Mouse (Mus musculus) kidney, embryonic 16.5 days (tissue): ENCODE results near the gene Pgpep1. TPM values are rescaled to one million over a fixed set of nuclear protein-coding genes. Genes with fewer than 3 reads are reported as not detected.

Source experiments
- ATAC-seq: fragments of 200-750 bp; cut with Nextera tagmentation; 2 replicates; pipeline ENCODE4 v1.8.0; 2017; ENCODE audit warnings: moderate TSS enrichment; ENCODE audit not compliant: low FRiP score, low TSS enrichment
- H3K27ac ChIP-seq: fragments of 300-500 bp; sonication (generic); 2 replicates; pipeline ENCODE4 v1.5.1; 2014; ENCODE audit warnings: low read length
- H3K27me3 ChIP-seq: fragments of 300-500 bp; sonication (generic); 2 replicates; pipeline ENCODE4 v1.6.1; 2014; ENCODE audit warnings: low read length, control low read depth, mixed read lengths; ENCODE audit not compliant: insufficient read depth
- H3K36me3 ChIP-seq: fragments of 300-500 bp; sonication (generic); 2 replicates; pipeline ENCODE4 v1.6.1; 2014; ENCODE audit warnings: low read length, control low read depth, mixed read lengths; ENCODE audit not compliant: insufficient read depth
- H3K4me1 ChIP-seq: fragments of 300-500 bp; sonication (generic); 2 replicates; pipeline ENCODE4 v1.6.1; 2014; ENCODE audit warnings: low read length, control low read depth, mixed read lengths; ENCODE audit not compliant: insufficient read depth
- H3K4me2 ChIP-seq: fragments of 300-500 bp; sonication (generic); replicated peaks from 2 replicates; pipeline ENCODE4 v1.6.1; 2014; ENCODE audit warnings: low read depth, low read length
- H3K4me3 ChIP-seq: fragments of 300-500 bp; sonication (generic); 2 replicates; pipeline ENCODE4 v1.5.1; 2014; ENCODE audit warnings: mild to moderate bottlenecking, low read length
- H3K9ac ChIP-seq: fragments of 300-500 bp; sonication (generic); replicated peaks from 2 replicates; pipeline ENCODE4 v1.6.1; 2014; ENCODE audit warnings: low read length
- H3K9me3 ChIP-seq: fragments of 300-500 bp; sonication (generic); 2 replicates; pipeline ENCODE4 v1.6.1; 2016; ENCODE audit warnings: low read length, control low read depth
- WGBS: fragments of 180-500 bp; shearing (Covaris S2); extraction: QIAGEN DNeasy Blood & Tissue Kit; methylation state at CpG from one replicate; pipeline ENCODE4 v1.1.7; 2014; 5-methylcytosine and 5-hydroxymethylcytosine counted together
- polyA plus RNA-seq: library from polyadenylated mRNA; unstranded; fragments of >200 nt; fragmentation: Nextera tagmentation; extraction: Ambion mirVana; gene quantifications from 2 replicates; pipeline ENCODE4 v1.2.1, GENCODE M21; 2015

Pgpep1 gene
- polyA plus RNA-seq, 1 experiment from 2014 or later: 88.5 TPM

GRCm38 (mm10) chr8:70654121-70654520 is 6.1 kb downstream of the Pgpep1 start:
- no peak overlapping the region for H3K4me2 ChIP-seq
- no peak for ATAC-seq
- peaks cover 45% of the 10 kb centered on the region for H3K36me3 ChIP-seq
- H3K27me3 ChIP-seq: no peaks in the 10 kb centered on the region
- no peak overlapping the region for H3K9ac ChIP-seq
- H3K27ac ChIP-seq: no peak overlapping the region
- no peaks in the 10 kb centered on the region for H3K9me3 ChIP-seq
- no peak overlapping the region for H3K4me3 ChIP-seq
- WGBS: 53% methylated on average over 1 of the region's 1 CpGs
- H3K4me1 ChIP-seq: peaks cover 28% of the 10 kb centered on the region

GRCm38 (mm10) chr8:70653226-70653625 is 7.0 kb downstream of the Pgpep1 start:
- Histone ChIP-seq H3K9me3 (no peaks in the 10 kb centered on the region), H3K9ac (no peak overlapping the region), H3K27me3 (no peaks in the 10 kb centered on the region), H3K27ac (no peak overlapping the region), H3K4me2 (no peak overlapping the region), H3K4me1 (peaks cover 26% of the 10 kb centered on the region), H3K36me3 (peaks cover 46% of the 10 kb centered on the region), H3K4me3 (no peak overlapping the region)
- ATAC-seq: no peak
- WGBS: 63% methylated on average over 2 of the region's 2 CpGs

- no peak overlapping the region for H3K4me3 ChIP-seq
- no peaks in the 10 kb centered on the region for H3K27me3 ChIP-seq
- no peaks in the 10 kb centered on the region for H3K9me3 ChIP-seq
- no peak overlapping the region for H3K27ac ChIP-seq
- no peak overlapping the region for H3K9ac ChIP-seq
- H3K36me3 ChIP-seq: peaks cover 36% of the 10 kb centered on the region
- H3K4me2 ChIP-seq: no peak overlapping the region
- peaks cover 43% of the 10 kb centered on the region for H3K4me1 ChIP-seq
- whole genome bisulfite sequencing: 96% methylated on average over 17 of the region's 17 CpGs
- ATAC-seq: no peak
Observed at GRCm38 (mm10) chr8:70650351-70650750, 9.8 kb downstream of the Pgpep1 start.

GRCm38 (mm10) chr8:70649324-70649723 is 10.9 kb downstream of the Pgpep1 start:
- Histone ChIP-seq H3K9me3 (no peaks in the 10 kb centered on the region), H3K4me2 (no peak overlapping the region), H3K9ac (no peak overlapping the region; the same call in 1 of the 2 replicates), H3K27ac (peak overlapping the region; percentile 64), H3K4me1 (peaks cover 47% of the 10 kb centered on the region), H3K4me3 (no peak overlapping the region), H3K36me3 (peaks cover 31% of the 10 kb centered on the region), H3K27me3 (no peaks in the 10 kb centered on the region)
- ATAC-seq: peak; percentile 77
- WGBS: 58% methylated on average over 4 of the region's 4 CpGs

GRCm38 (mm10) chr8:70648921-70649320 is 11.3 kb downstream of the Pgpep1 start:
- Histone ChIP-seq H3K4me1 (peaks cover 47% of the 10 kb centered on the region), H3K9ac (no peak overlapping the region; the same call in 1 of the 2 replicates), H3K4me3 (no peak overlapping the region), H3K27ac (peak overlapping the region; percentile 64), H3K4me2 (no peak overlapping the region), H3K36me3 (peaks cover 31% of the 10 kb centered on the region), H3K9me3 (no peaks in the 10 kb centered on the region), H3K27me3 (no peaks in the 10 kb centered on the region)
- ATAC-seq: peak; percentile 16; the same call in 1 of the 2 replicates
- WGBS: 56% methylated on average over 3 of the region's 3 CpGs

GRCm38 (mm10) chr8:70648164-70648442 is 12.1 kb downstream of the Pgpep1 start:
- H3K9me3 ChIP-seq: no peaks in the 10 kb centered on the region
- H3K4me2 ChIP-seq: no peak overlapping the region
- 0 out of 2 replicates have a peak overlapping the region, but pooled peaks have one; percentile 51 for H3K27ac ChIP-seq
- ATAC-seq: no peak
- H3K9ac ChIP-seq: no peak overlapping the region
- peaks cover 47% of the 10 kb centered on the region for H3K4me1 ChIP-seq
- H3K27me3 ChIP-seq: no peaks in the 10 kb centered on the region
- peaks cover 27% of the 10 kb centered on the region for H3K36me3 ChIP-seq
- 33% methylated on average over 1 of the region's 1 CpGs for WGBS
- H3K4me3 ChIP-seq: no peak overlapping the region

- peaks cover 47% of the 10 kb centered on the region for H3K4me1 ChIP-seq
- H3K36me3 ChIP-seq: peaks cover 27% of the 10 kb centered on the region
- H3K9me3 ChIP-seq: no peaks in the 10 kb centered on the region
- H3K4me2 ChIP-seq: no peak overlapping the region; the same call in 1 of the 2 replicates
- 31% methylated on average over 8 of the region's 8 CpGs for WGBS
- H3K4me3 ChIP-seq: no peak overlapping the region
- H3K27me3 ChIP-seq: no peaks in the 10 kb centered on the region
- peak overlapping the region; percentile 17 for H3K9ac ChIP-seq
- peak; percentile 58; the same call in 1 of the 2 replicates for ATAC-seq
- peak overlapping the region; percentile 51 for H3K27ac ChIP-seq
Observed at GRCm38 (mm10) chr8:70647343-70648163, 12.6 kb downstream of the Pgpep1 start.

GRCm38 (mm10) chr8:70646775-70647174 is 13.4 kb downstream of the Pgpep1 start:
- H3K4me3 ChIP-seq: no peak overlapping the region
- no peaks in the 10 kb centered on the region for H3K9me3 ChIP-seq
- H3K4me1 ChIP-seq: peaks cover 47% of the 10 kb centered on the region
- no peaks in the 10 kb centered on the region for H3K27me3 ChIP-seq
- H3K27ac ChIP-seq: no peak overlapping the region
- H3K4me2 ChIP-seq: no peak overlapping the region
- H3K36me3 ChIP-seq: peaks cover 20% of the 10 kb centered on the region
- H3K9ac ChIP-seq: peak overlapping the region; percentile 38; the same call in 1 of the 2 replicates
- no peak for ATAC-seq

GRCm38 (mm10) chr8:70646369-70646768 is 13.8 kb downstream of the Pgpep1 start:
- H3K4me2 ChIP-seq: no peak overlapping the region
- H3K9me3 ChIP-seq: no peaks in the 10 kb centered on the region
- no peaks in the 10 kb centered on the region for H3K27me3 ChIP-seq
- H3K4me1 ChIP-seq: peaks cover 47% of the 10 kb centered on the region
- H3K27ac ChIP-seq: peak overlapping the region; percentile 52; the same call in 1 of the 2 replicates
- 67% methylated on average over 6 of the region's 6 CpGs for WGBS
- H3K36me3 ChIP-seq: peaks cover 17% of the 10 kb centered on the region
- peak overlapping the region; percentile 38; the same call in 1 of the 2 replicates for H3K9ac ChIP-seq
- no peak for ATAC-seq
- H3K4me3 ChIP-seq: no peak overlapping the region
